Mouse (Mus musculus) lung, postnatal 0 days (tissue): Measurements from ENCODE around the gene Naa40. TPM values are rescaled to one million over a fixed set of nuclear protein-coding genes. Genes with fewer than 3 reads are reported as not detected.

Experiments used
- ATAC-seq: fragments of 200-750 bp; cut with Nextera tagmentation; 2 replicates; pipeline ENCODE4 v1.8.0; 2017; ENCODE audit warnings: moderate library complexity
- DNase-seq: peaks from one replicate; pipeline ENCODE4 v3.0.0-alpha.2; 2016; ENCODE audit warnings: low spot score
- H3K27ac ChIP-seq: fragments of 300-500 bp; sonication (generic); 2 replicates; pipeline ENCODE4 v1.5.1; 2014; ENCODE audit warnings: antibody characterized with exemption, mild to moderate bottlenecking, low read length, mixed read lengths
- H3K27me3 ChIP-seq: fragments of 300-500 bp; sonication (generic); replicated peaks from 2 replicates; pipeline ENCODE4 v1.6.1; 2014; ENCODE audit warnings: low read length, mixed read lengths; ENCODE audit not compliant: insufficient read depth
- H3K36me3 ChIP-seq: fragments of 300-500 bp; sonication (generic); 2 replicates; pipeline ENCODE4 v1.6.1; 2014; ENCODE audit warnings: low read length, mixed read lengths; ENCODE audit not compliant: insufficient read depth
- H3K4me1 ChIP-seq: fragments of 300-500 bp; sonication (generic); 2 replicates; pipeline ENCODE4 v1.6.1; 2014; ENCODE audit warnings: antibody characterized with exemption, low read depth, low read length, mixed read lengths; ENCODE audit not compliant: insufficient read depth
- H3K4me2 ChIP-seq: fragments of 300-500 bp; sonication (generic); replicated peaks from 2 replicates; pipeline ENCODE4 v1.6.1; 2014; ENCODE audit warnings: low read depth, mild to moderate bottlenecking, low read length, moderate library complexity, mixed read lengths
- H3K4me3 ChIP-seq: fragments of 300-500 bp; sonication (generic); 2 replicates; pipeline ENCODE4 v1.5.1; 2014; ENCODE audit warnings: low read depth, low read length
- H3K9ac ChIP-seq: fragments of 300-500 bp; sonication (generic); replicated peaks from 2 replicates; pipeline ENCODE4 v1.6.1; 2014; ENCODE audit warnings: low read depth, mild to moderate bottlenecking
- H3K9me3 ChIP-seq: fragments of 300-500 bp; sonication (generic); 2 replicates; pipeline ENCODE4 v1.6.1; 2016; ENCODE audit warnings: low read length, mixed read lengths
- CTCF ChIP-seq: IDR thresholded peaks from 2 replicates; pipeline ENCODE4 v1.5.1; 2016; ENCODE audit warnings: antibody characterized with exemption, mild to moderate bottlenecking
- EP300 ChIP-seq: IDR thresholded peaks from 2 replicates; pipeline ENCODE4 v1.6.1; 2016; ENCODE audit warnings: antibody characterized with exemption, mild to moderate bottlenecking, control low read depth
- WGBS: fragments of 180-500 bp; shearing (Covaris S2); extraction: QIAGEN DNeasy Blood & Tissue Kit; methylation state at CpG from one replicate; pipeline ENCODE4 v1.1.7; 2014; 5-methylcytosine and 5-hydroxymethylcytosine counted together
- polyA plus RNA-seq: library from polyadenylated mRNA; unstranded; fragments of >200 nt; fragmentation: Nextera tagmentation; extraction: Ambion mirVana; gene quantifications from 2 replicates; pipeline ENCODE4 v1.2.1, GENCODE M21; 2015

The Naa40 gene
- polyA plus RNA-seq, 1 experiment from 2014 or later: 16.6 TPM

DNA sequence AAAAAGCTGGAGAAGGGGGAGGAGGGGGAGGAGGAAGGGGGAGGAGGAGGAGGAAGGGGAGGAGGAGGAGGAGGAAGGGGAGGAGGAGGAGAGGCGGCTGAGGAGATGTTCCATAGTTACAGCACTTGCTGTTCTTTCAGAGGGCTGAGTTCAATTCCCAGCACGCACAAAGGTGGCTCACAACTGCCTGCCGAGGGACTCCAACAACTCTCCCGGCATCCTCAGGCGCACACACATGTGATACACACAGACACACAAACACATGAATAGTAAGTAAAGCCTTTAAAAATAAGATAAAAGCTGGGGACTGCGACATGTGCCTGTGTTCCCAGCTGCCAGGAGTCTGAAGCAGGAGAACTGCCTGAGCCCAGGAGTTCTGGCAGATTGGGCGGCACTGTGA lies 59.5 kb downstream of the Naa40 start:
- TF ChIP-seq EP300 (no peak), CTCF (no peak)
- Histone ChIP-seq H3K9ac (no peak overlapping the region), H3K27ac (no peak overlapping the region), H3K4me3 (no peak overlapping the region), H3K27me3 (no peaks in the 10 kb centered on the region; the same call in 1 of the 2 replicates), H3K9me3 (no peaks in the 10 kb centered on the region), H3K4me1 (peaks cover 8% of the 10 kb centered on the region; the same call in 1 of the 2 replicates), H3K4me2 (no peak overlapping the region), H3K36me3 (no peaks in the 10 kb centered on the region)
- no peak for DNase-seq
- ATAC-seq: no peak
- 70% methylated on average over 7 of the region's 7 CpGs for WGBS

DNA sequence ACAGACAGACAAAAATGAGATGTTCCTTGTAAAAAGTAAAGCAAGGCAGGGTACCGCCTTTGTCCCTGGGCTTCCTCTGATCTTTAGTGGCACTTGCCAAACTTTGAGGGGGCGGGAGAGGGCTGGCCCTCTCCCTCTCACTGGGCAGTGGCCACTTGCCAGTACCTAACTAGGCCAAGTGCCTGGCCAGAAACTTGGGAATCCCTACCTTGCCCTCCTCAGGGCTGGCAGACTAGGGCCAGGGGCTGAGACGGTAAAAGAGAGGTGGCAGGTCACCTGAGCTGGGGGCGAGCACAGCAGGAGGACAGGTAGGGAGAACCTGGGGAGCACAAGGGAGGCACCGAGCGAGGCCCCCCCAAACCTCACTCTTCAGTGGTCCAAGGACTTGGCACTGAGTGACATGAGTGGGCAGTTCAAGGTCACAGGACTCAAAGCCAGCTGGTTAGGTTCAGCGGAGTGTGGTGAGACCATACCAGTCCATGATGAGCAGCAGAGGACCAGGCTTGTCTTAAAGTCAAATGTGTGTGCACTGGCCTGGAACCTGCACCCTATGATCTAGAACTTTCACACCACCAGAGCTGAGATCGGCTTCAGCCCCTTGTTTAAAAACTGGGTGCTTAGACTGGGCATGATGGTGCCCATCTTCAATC lies 60.1 kb downstream of the Naa40 start:
- ATAC-seq: no peak
- H3K9ac ChIP-seq: no peak overlapping the region
- H3K9me3 ChIP-seq: no peaks in the 10 kb centered on the region
- H3K27ac ChIP-seq: no peak overlapping the region
- H3K4me3 ChIP-seq: no peak overlapping the region
- H3K36me3 ChIP-seq: no peaks in the 10 kb centered on the region
- no peaks in the 10 kb centered on the region; the same call in 1 of the 2 replicates for H3K27me3 ChIP-seq
- no peak overlapping the region for H3K4me2 ChIP-seq
- peaks cover 8% of the 10 kb centered on the region; the same call in 1 of the 2 replicates for H3K4me1 ChIP-seq
- TF ChIP-seq EP300 (no peak), CTCF (no peak)
- WGBS: 73% methylated on average over 8 of the region's 8 CpGs
- no peak for DNase-seq

DNA sequence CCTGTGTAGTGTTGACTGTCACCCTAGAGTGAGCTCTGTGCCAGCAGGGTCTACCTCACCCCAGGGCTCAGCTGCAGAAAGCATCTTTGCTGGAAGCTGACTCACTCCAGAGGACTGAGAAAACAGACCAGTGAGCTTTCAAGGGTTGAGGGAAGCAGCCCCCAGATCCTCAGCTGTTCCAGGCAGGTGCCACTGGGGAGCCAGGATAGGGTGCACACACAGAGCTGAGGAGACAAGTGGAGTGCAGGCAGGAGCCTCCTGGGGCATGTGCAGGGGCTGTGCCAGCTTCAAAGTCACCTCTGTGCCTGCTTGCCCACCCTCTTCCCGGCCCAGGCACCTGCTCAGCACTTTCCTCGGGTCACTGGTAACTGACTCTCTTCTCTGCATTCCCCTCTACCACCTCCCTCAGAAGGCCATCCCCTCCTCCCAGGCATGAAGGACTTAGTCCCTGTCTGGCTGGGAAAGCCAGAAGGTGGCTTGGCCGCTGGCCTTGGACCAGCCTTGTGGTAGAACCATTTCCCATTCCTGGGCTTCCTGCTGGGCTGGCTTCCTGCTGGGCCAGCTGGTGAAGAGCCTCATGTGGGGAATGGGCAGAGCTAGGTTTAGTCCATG lies 62.0 kb downstream of the Naa40 start:
- Histone ChIP-seq H3K4me3 (no peak overlapping the region), H3K36me3 (no peaks in the 10 kb centered on the region), H3K27me3 (no peaks in the 10 kb centered on the region), H3K9ac (no peak overlapping the region), H3K27ac (no peak overlapping the region), H3K4me1 (peaks cover 8% of the 10 kb centered on the region; the same call in 1 of the 2 replicates), H3K9me3 (no peaks in the 10 kb centered on the region), H3K4me2 (no peak overlapping the region)
- DNase-seq (no peak), ATAC-seq (no peak)
- no peak for TF ChIP-seq CTCF
- no peak for TF ChIP-seq EP300
- WGBS: 57% methylated on average over 3 of the region's 3 CpGs

DNA sequence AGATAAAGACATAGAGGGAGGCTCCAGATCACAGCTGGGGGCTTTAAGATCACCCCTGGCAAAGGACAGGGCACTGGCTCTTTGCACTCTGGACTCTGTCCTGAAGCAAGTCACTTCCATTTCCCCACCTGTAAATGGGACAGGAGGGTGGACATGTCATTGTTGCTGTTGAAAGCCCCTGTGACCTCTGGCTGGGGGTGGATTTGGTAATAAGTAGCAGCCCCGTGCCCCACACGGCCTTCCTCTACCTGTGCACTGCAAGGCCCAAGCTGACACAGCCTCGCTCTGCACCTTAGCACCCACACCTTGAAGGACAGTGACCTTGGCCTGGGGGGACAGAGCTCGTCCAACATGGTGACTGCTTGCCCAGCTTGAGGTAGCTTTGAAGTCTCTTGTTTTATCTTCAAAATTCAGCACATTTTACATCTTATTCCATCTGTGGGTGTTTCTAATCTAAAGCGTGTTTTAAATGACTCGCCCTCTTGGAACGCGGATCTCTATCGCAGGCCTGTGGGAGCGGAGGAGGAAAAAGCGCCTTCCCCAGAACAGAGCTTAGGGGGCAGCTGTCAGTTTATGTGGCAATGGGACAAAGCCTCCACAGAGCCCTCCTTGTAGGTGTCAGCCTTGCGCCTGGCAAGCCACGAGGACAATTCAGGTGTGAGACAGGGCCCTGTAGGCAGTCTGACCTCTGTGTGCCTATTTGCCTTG lies 63.0 kb downstream of the Naa40 start:
- Histone ChIP-seq H3K4me1 (peaks cover 8% of the 10 kb centered on the region; the same call in 1 of the 2 replicates), H3K4me2 (no peak overlapping the region), H3K36me3 (no peaks in the 10 kb centered on the region), H3K4me3 (no peak overlapping the region), H3K9me3 (no peaks in the 10 kb centered on the region), H3K27me3 (no peaks in the 10 kb centered on the region), H3K9ac (no peak overlapping the region), H3K27ac (no peak overlapping the region)
- ATAC-seq (no peak), DNase-seq (no peak)
- no peak for TF ChIP-seq CTCF
- no peak for TF ChIP-seq EP300
- WGBS: 59% methylated on average over 13 of the region's 13 CpGs

DNA sequence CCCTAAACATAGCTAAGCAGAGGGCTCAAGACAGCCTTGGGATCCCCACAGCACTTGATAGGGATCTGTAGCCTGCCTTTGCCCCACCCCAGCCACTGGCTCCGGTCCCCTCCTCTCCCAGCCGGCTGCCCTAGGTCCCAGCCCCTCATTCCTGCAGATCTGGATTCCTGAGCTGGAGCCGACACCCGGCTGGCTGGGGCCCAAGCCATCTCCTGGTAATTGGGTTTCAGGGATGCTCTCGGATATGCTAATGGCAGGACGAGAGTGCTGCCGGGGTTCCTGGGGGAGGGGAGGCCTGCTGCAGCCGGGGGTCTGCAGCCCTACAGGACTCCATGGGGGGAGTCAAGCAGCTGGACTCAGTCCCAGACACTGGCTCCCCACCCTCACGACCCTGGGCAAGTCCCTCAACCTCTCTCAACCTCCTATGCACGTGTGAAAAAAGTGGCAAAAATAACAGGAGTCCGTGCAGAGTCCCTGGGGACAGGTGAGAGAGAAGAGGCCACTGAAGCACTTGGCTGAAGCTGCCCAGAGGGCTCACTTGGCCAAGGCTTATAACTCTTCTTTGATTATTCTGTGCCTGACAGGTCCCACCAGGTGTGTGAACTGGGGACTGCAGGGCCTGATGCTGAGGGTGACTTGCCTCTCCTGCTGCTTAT lies 64.8 kb downstream of the Naa40 start:
- ATAC-seq (no peak), DNase-seq (no peak)
- Histone ChIP-seq H3K27me3 (no peaks in the 10 kb centered on the region), H3K36me3 (no peaks in the 10 kb centered on the region), H3K27ac (no peak overlapping the region), H3K4me2 (no peak overlapping the region), H3K4me1 (no peaks in the 10 kb centered on the region), H3K4me3 (no peak overlapping the region), H3K9ac (no peak overlapping the region), H3K9me3 (no peaks in the 10 kb centered on the region)
- 16% methylated on average over 11 of the region's 11 CpGs for WGBS
- TF ChIP-seq EP300: no peak
- no peak for TF ChIP-seq CTCF

Other genes with a start within 250 kb of the Naa40 start
- 32.7 and 33.2 TPM in 2 replicates for gene Dnajc4, start 248.6 kb downstream of the Naa40 start, polyA plus RNA-seq
- gene Nudt22, start 245.1 kb downstream of the Naa40 start, polyA plus RNA-seq: 21.0 and 24.9 TPM in 2 replicates
- 11.0 and 11.5 TPM in 2 replicates for gene Trpt1, start 245.1 kb downstream of the Naa40 start, polyA plus RNA-seq
- gene Fermt3, start 221.7 kb downstream of the Naa40 start, polyA plus RNA-seq: 15.8 and 16.0 TPM in 2 replicates
- gene Stip1, start 201.2 kb downstream of the Naa40 start, polyA plus RNA-seq: 51.8 and 58.5 TPM in 2 replicates
- gene Macrod1, start 184.4 kb downstream of the Naa40 start, polyA plus RNA-seq: 16.0 and 19.4 TPM in 2 replicates
- gene Flrt1, start 135.5 kb downstream of the Naa40 start, polyA plus RNA-seq: 0.17 and 0.19 TPM in 2 replicates
- gene Otub1, start 34.9 kb downstream of the Naa40 start, polyA plus RNA-seq: 107 and 119 TPM in 2 replicates
- 889 and 976 TPM in 2 replicates for gene Cox8a, start 23.6 kb downstream of the Naa40 start, polyA plus RNA-seq
- 1.3 and 1.5 TPM in 2 replicates for gene Rcor2, start 26.1 kb upstream of the Naa40 start, polyA plus RNA-seq
- 29.8 and 35.9 TPM in 2 replicates for gene Mark2, start 100.7 kb upstream of the Naa40 start, polyA plus RNA-seq
- gene Spindoc, start 141.8 kb upstream of the Naa40 start, polyA plus RNA-seq: 16.1 and 17.2 TPM in 2 replicates
- 4.4 and 5.0 TPM in 2 replicates for gene 2700081O15Rik, start 176.4 kb upstream of the Naa40 start, polyA plus RNA-seq
- 122 and 132 TPM in 2 replicates for gene Rtn3, start 242.1 kb upstream of the Naa40 start, polyA plus RNA-seq